Mouse (Mus musculus): Measurements from ENCODE around the gene Atmin. TPM values are rescaled to one million over a fixed set of nuclear protein-coding genes. Genes with fewer than 3 reads are reported as not detected.

Gene Atmin
- polyA plus RNA-seq, 1 experiment from 2014 or later = 18.6 TPM

GRCm38 (mm10) chr8:116922060-116922757, 21.0 kb upstream of the Atmin start:
- no peaks in the 10 kb centered on the region for H3K36me3 ChIP-seq (ENCODE audit: control insufficient read depth, insufficient read depth, low read length)
- H3K27me3 ChIP-seq (ENCODE audit: control insufficient read depth, insufficient read depth, low read length) = no peaks in the 10 kb centered on the region
- peak overlapping the region; percentile 84 for H3K9ac ChIP-seq (ENCODE audit: low read length)
- H3K4me3 ChIP-seq (ENCODE audit: low read depth, low read length) = peak overlapping the region; percentile 76
- WGBS = 34% methylated on average over 17 of the region's 17 CpGs
- no peaks in the 10 kb centered on the region for H3K9me3 ChIP-seq (ENCODE audit: control insufficient read depth, low read length)
- ATAC-seq (replicated peaks; ENCODE audit: low FRiP score) (no peak), DNase-seq (ENCODE audit: low spot score) (no peak)
- H3K27ac ChIP-seq (ENCODE audit: low read depth, low read length) = no peak overlapping the region
- H3K4me2 ChIP-seq (ENCODE audit: low read depth, low read length, severe bottlenecking) = peak overlapping the region; percentile 70
- peaks cover 4% of the 10 kb centered on the region; the same call in 1 of the 2 replicates for H3K4me1 ChIP-seq (replicated peaks; ENCODE audit: control insufficient read depth, insufficient read depth, low read length)

DNA sequence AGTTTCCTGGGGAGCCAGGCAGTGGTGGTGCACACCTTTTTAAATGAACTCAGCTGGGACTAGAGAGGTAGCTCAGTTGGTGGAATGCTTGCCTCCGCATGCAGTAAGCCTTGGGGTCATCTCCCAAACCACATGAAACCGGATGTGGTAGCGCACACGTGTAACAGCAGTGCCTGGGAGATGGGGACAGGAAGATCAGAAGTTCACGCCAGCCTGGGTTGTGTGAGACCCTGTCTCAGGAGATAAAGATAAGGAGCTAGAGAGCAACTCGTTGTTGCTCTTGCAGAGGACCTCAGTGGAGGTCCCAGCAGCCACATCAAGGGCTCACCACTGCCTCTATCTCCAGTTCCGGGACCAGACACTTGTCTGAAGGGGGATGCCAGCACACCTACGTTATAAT, 19.7 kb upstream of the Atmin start:
- H3K4me2 ChIP-seq (ENCODE audit: low read depth, low read length, severe bottlenecking) = no peak overlapping the region
- ATAC-seq (replicated peaks; ENCODE audit: low FRiP score) (no peak), DNase-seq (ENCODE audit: low spot score) (no peak)
- H3K9me3 ChIP-seq (ENCODE audit: control insufficient read depth, low read length) = no peaks in the 10 kb centered on the region
- no peak overlapping the region for H3K4me3 ChIP-seq (ENCODE audit: low read depth, low read length)
- WGBS = 90% methylated on average over 8 of the region's 8 CpGs
- H3K27ac ChIP-seq (ENCODE audit: low read depth, low read length) = no peak overlapping the region
- peaks cover 4% of the 10 kb centered on the region; the same call in 1 of the 2 replicates for H3K4me1 ChIP-seq (replicated peaks; ENCODE audit: control insufficient read depth, insufficient read depth, low read length)
- no peaks in the 10 kb centered on the region for H3K27me3 ChIP-seq (ENCODE audit: control insufficient read depth, insufficient read depth, low read length)
- H3K9ac ChIP-seq (ENCODE audit: low read length) = no peak overlapping the region
- H3K36me3 ChIP-seq (ENCODE audit: control insufficient read depth, insufficient read depth, low read length) = peaks cover 2% of the 10 kb centered on the region; the same call in 1 of the 2 replicates

DNA sequence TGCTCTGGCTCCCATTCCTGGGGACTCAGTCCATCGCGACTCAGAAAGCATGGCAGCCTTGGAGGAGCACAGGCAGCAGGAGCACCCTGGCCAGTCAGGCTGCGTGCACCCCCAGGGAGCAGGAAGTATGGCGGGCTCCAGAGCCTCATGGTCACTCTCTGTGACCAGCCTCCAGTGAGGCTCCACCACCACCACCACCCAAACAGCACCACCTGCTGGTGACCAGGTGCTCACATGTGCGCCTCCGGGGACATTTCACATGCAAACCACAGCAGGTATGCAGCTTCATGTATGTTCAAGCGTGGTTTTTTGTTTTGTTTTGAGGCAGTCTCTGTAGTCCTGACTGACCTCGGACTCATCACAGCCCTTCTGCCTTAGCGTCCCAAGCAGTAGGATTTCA, 15.3 kb upstream of the Atmin start:
- Histone ChIP-seq H3K36me3 (ENCODE audit: control insufficient read depth, insufficient read depth, low read length) (peaks cover 5% of the 10 kb centered on the region; the same call in 1 of the 2 replicates), H3K4me2 (ENCODE audit: low read depth, low read length, severe bottlenecking) (no peak overlapping the region), H3K9ac (ENCODE audit: low read length) (no peak overlapping the region), H3K9me3 (ENCODE audit: control insufficient read depth, low read length) (no peaks in the 10 kb centered on the region), H3K27ac (ENCODE audit: low read depth, low read length) (no peak overlapping the region), H3K4me3 (ENCODE audit: low read depth, low read length) (no peak overlapping the region), H3K4me1 (replicated peaks; ENCODE audit: control insufficient read depth, insufficient read depth, low read length) (no peaks in the 10 kb centered on the region), H3K27me3 (ENCODE audit: control insufficient read depth, insufficient read depth, low read length) (no peaks in the 10 kb centered on the region)
- ATAC-seq (replicated peaks; ENCODE audit: low FRiP score) (no peak; the same call in 1 of the 2 replicates), DNase-seq (ENCODE audit: low spot score) (peak; percentile 69)
- WGBS = 82% methylated on average over 9 of the region's 9 CpGs

DNA sequence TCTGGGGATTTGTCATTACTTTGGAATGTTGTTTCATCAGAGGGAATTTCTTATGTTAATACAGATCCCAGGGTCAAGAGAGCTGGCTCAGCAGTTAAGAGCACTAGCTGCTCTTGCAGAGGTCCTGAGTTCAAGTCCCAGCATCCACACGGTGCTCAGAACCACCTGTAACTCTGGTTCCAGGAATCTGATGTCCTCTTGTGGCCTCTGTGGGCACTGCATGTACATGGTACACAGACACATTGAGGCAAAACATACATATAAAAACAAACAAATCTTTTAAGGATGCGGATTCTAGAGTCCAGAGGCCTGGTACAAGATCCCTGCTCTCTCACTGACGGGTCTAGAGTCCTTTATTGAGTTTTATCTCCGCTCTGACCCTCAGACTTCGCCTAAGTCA, 14.6 kb upstream of the Atmin start:
- no peak for ATAC-seq (replicated peaks; ENCODE audit: low FRiP score)
- no peak overlapping the region for H3K4me2 ChIP-seq (ENCODE audit: low read depth, low read length, severe bottlenecking)
- H3K36me3 ChIP-seq (ENCODE audit: control insufficient read depth, insufficient read depth, low read length) = peaks cover 5% of the 10 kb centered on the region; the same call in 1 of the 2 replicates

DNA sequence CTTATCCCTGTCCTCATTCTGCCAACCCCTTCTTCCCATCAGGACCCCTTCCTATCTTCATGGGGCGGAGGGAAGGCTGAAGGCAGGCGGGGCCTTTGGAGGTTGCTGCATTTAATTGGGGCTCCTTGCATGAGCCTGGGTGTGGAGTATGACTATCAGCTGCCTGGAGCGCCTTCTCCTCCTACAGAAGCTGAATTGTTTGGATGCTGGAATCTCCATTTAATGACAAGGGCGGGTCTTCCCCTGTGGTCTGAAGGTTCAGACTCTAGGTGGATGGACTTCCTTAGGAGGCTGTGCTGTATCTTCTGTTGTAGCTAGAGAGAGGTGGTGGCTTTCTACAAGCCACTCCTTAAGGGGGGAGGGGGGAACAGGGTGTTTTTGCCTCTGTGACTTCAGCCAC, 8.2 kb upstream of the Atmin start:
- no peaks in the 10 kb centered on the region for H3K9me3 ChIP-seq (ENCODE audit: control insufficient read depth, low read length)
- H3K4me3 ChIP-seq (ENCODE audit: low read depth, low read length) = no peak overlapping the region
- no peak overlapping the region for H3K27ac ChIP-seq (ENCODE audit: low read depth, low read length)
- ATAC-seq (replicated peaks; ENCODE audit: low FRiP score) = no peak
- H3K9ac ChIP-seq (ENCODE audit: low read length) = no peak overlapping the region
- peaks cover 5% of the 10 kb centered on the region for H3K36me3 ChIP-seq (ENCODE audit: control insufficient read depth, insufficient read depth, low read length)
- H3K4me1 ChIP-seq (replicated peaks; ENCODE audit: control insufficient read depth, insufficient read depth, low read length) = no peaks in the 10 kb centered on the region
- no peaks in the 10 kb centered on the region for H3K27me3 ChIP-seq (ENCODE audit: control insufficient read depth, insufficient read depth, low read length)
- WGBS = 87% methylated on average over 4 of the region's 4 CpGs
- DNase-seq (ENCODE audit: low spot score) = no peak
- no peak overlapping the region for H3K4me2 ChIP-seq (ENCODE audit: low read depth, low read length, severe bottlenecking)

More for the DNA sequence above, 14.6 kb upstream of the Atmin start:
- Histone ChIP-seq H3K27me3 (ENCODE audit: control insufficient read depth, insufficient read depth, low read length) (no peaks in the 10 kb centered on the region), H3K9ac (ENCODE audit: low read length) (no peak overlapping the region), H3K27ac (ENCODE audit: low read depth, low read length) (no peak overlapping the region), H3K4me3 (ENCODE audit: low read depth, low read length) (no peak overlapping the region), H3K4me1 (replicated peaks; ENCODE audit: control insufficient read depth, insufficient read depth, low read length) (no peaks in the 10 kb centered on the region), H3K9me3 (ENCODE audit: control insufficient read depth, low read length) (no peaks in the 10 kb centered on the region)
- DNase-seq (ENCODE audit: low spot score) = no peak
- WGBS = 92% methylated on average over 5 of the region's 5 CpGs

DNA sequence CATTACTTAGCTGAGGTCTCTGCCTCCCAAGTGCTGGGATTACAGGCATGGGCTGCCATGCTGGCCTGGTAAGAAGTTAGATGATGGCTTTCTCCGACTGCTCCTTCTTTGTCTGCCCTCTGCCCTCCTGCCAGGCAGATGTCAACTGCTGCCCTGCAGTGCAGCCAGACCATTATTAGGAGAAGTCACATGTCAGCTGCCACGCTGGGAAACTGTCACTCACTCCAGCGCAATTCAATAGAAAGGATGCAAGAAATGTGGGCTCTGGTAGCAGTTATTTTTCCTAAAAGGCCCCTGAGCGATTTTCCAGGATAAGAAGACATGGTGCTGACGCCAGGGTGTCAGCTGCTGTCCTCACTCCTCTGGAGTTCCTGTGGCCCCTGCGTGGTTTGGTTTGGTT, 7.7 kb upstream of the Atmin start:
- ATAC-seq (replicated peaks; ENCODE audit: low FRiP score) = no peak
- 55% methylated on average over 6 of the region's 6 CpGs for WGBS
- Histone ChIP-seq H3K9ac (ENCODE audit: low read length) (no peak overlapping the region), H3K9me3 (ENCODE audit: control insufficient read depth, low read length) (no peaks in the 10 kb centered on the region), H3K4me2 (ENCODE audit: low read depth, low read length, severe bottlenecking) (no peak overlapping the region), H3K4me3 (ENCODE audit: low read depth, low read length) (no peak overlapping the region), H3K36me3 (ENCODE audit: control insufficient read depth, insufficient read depth, low read length) (peaks cover 5% of the 10 kb centered on the region), H3K4me1 (replicated peaks; ENCODE audit: control insufficient read depth, insufficient read depth, low read length) (no peaks in the 10 kb centered on the region), H3K27ac (ENCODE audit: low read depth, low read length) (no peak overlapping the region), H3K27me3 (ENCODE audit: control insufficient read depth, insufficient read depth, low read length) (no peaks in the 10 kb centered on the region)
- DNase-seq (ENCODE audit: low spot score) = no peak

GRCm38 (mm10) chr8:116942284-116943058, 722 bp upstream of the Atmin start:
- Histone ChIP-seq H3K9ac (ENCODE audit: low read length) (no peak overlapping the region), H3K4me3 (ENCODE audit: low read depth, low read length) (no peak overlapping the region), H3K27ac (ENCODE audit: low read depth, low read length) (no peak overlapping the region), H3K27me3 (ENCODE audit: control insufficient read depth, insufficient read depth, low read length) (no peaks in the 10 kb centered on the region), H3K4me2 (ENCODE audit: low read depth, low read length, severe bottlenecking) (no peak overlapping the region), H3K9me3 (ENCODE audit: control insufficient read depth, low read length) (no peaks in the 10 kb centered on the region), H3K36me3 (ENCODE audit: control insufficient read depth, insufficient read depth, low read length) (no peaks in the 10 kb centered on the region), H3K4me1 (replicated peaks; ENCODE audit: control insufficient read depth, insufficient read depth, low read length) (peaks cover 9% of the 10 kb centered on the region)
- ATAC-seq (replicated peaks; ENCODE audit: low FRiP score) (no peak), DNase-seq (ENCODE audit: low spot score) (no peak)
- WGBS = 81% methylated on average over 12 of the region's 12 CpGs

DNA sequence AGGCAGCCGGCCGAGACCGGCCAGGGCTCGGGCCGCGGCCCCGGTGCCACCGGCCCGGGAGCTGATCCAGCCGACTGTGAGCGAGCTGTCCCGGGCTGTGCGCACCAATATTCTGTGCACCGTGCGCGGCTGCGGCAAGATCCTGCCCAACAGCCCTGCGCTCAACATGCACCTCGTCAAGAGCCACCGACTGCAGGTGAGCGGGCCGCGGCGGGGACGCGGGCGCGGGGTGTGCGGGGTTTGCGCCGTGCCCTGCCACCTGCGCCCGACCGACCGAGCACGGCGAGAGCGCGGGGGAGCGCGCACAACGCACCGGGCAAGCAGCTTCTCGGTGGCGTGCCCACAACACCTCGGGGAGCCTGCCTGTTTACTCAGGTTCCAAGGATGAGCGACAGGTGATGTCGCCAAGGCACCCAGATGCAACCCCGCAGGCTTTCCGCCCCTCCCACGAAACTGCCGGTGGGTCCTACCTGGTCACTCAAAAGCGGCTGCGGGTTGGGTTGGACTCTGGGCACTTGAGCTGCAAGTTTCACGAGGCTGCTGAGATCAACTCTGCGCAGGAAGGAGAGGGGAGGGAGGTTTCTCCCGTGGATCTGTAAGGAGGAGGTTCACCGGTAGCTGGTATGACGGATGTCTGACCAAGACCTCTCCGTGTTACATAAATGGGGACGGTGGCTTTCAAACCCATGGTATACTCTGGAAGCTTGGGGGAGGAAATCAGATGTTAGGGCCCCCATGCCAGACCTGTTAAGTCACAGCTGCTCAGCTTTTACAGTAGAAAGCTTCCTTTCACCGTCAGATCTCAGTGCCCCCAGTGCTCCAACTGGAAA, 577 bp downstream of the Atmin start:
- no peak overlapping the region for H3K27ac ChIP-seq (ENCODE audit: low read depth, low read length)
- H3K4me1 ChIP-seq (replicated peaks; ENCODE audit: control insufficient read depth, insufficient read depth, low read length) = peaks cover 9% of the 10 kb centered on the region
- no peaks in the 10 kb centered on the region for H3K27me3 ChIP-seq (ENCODE audit: control insufficient read depth, insufficient read depth, low read length)

More for the DNA sequence above, 577 bp downstream of the Atmin start:
- peak; percentile 58 for DNase-seq (ENCODE audit: low spot score)
- H3K4me3 ChIP-seq (ENCODE audit: low read depth, low read length) = peak overlapping the region; percentile 94
- ATAC-seq (replicated peaks; ENCODE audit: low FRiP score) = peak; percentile 81; the same call in 1 of the 2 replicates
- peak overlapping the region; percentile 85 for H3K9ac ChIP-seq (ENCODE audit: low read length)
- peak overlapping the region; percentile 97 for H3K4me2 ChIP-seq (ENCODE audit: low read depth, low read length, severe bottlenecking)
- no peaks in the 10 kb centered on the region for H3K36me3 ChIP-seq (ENCODE audit: control insufficient read depth, insufficient read depth, low read length)
- H3K9me3 ChIP-seq (ENCODE audit: control insufficient read depth, low read length) = no peaks in the 10 kb centered on the region
- WGBS = under 1% methylated on average over 62 of the region's 62 CpGs

All from forebrain, embryonic 11.5 days (tissue).